ENCODE assay signal across 21 mouse cellular contexts in the genomic region with DNA sequence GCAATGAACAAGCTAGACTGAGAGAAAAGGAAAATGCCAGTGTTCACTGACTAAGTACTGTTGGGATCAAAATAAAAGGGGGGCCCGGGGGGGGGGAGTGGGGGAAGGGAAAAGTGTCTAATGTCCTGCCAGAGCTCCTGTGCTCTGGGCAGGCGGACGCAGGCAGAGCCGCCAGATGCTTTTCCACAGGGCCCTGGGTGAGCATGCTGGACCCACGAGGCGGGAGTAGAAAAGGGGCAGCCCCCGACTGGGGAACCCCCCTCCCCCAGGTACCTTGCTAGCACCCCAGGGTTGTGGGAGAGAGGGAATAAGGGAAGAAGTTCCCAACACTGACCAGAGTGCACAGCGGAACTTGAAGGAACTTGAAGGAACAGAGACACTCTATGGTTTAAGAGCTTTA.
DNase-seq lines count a peak whose midpoint lies in the region; ATAC-seq lines count a peak whose summit lies in the region.
"Had no signal": no experiment of that assay in that cellular context is flagged by ENCODE, and none has a peak within 500 bp of the region (broad histone marks: within the 10 kb centered on the region; RNA-seq: fewer than 3 reads in every experiment).

No protein-coding gene starts in this region.

- H3K4me3 ChIP-seq in hindbrain, embryonic 13.5 days = no peak overlapping the region
- no peak overlapping the region for H3K4me3 ChIP-seq in hindbrain, embryonic 12.5 days
- H3K4me3 ChIP-seq in midbrain, embryonic 10.5 days = no peak overlapping the region
- H3K4me3 ChIP-seq in midbrain, embryonic 14.5 days (replicated peaks; ENCODE audit: low read depth, low read length) = no peak overlapping the region
- no peak overlapping the region for H3K4me3 ChIP-seq in neural tube, embryonic 12.5 days
- H3K4me3 ChIP-seq: embryonic facial prominence, embryonic 13.5 days; gastrocnemius, adult 2 months; heart, embryonic 10.5 days had no signal

- no peaks in the 10 kb centered on the region for H3K4me1 ChIP-seq in hindbrain, embryonic 13.5 days (replicated peaks)
- H3K4me1 ChIP-seq in hindbrain, embryonic 12.5 days = no peaks in the 10 kb centered on the region
- H3K4me1 ChIP-seq in midbrain, embryonic 10.5 days = peaks cover 6% of the 10 kb centered on the region; the same call in 1 of the 2 replicates
- H3K4me1 ChIP-seq in midbrain, embryonic 14.5 days (ENCODE audit: control insufficient read depth, insufficient read depth, low read length) = no peaks in the 10 kb centered on the region
- no peaks in the 10 kb centered on the region for H3K4me1 ChIP-seq in neural tube, embryonic 12.5 days
- H3K4me1 ChIP-seq: embryonic facial prominence, embryonic 13.5 days; heart, embryonic 10.5 days had no signal

- no peak overlapping the region for H3K27ac ChIP-seq in hindbrain, embryonic 13.5 days
- no peak overlapping the region for H3K27ac ChIP-seq in hindbrain, embryonic 12.5 days
- 0 out of 2 replicates have a peak overlapping the region, but pooled peaks have one; percentile 28 for H3K27ac ChIP-seq in midbrain, embryonic 10.5 days (replicated peaks)
- H3K27ac ChIP-seq in midbrain, embryonic 14.5 days (replicated peaks; ENCODE audit: low read depth, low read length) = no peak overlapping the region
- H3K27ac ChIP-seq in neural tube, embryonic 12.5 days = no peak overlapping the region
- H3K27ac ChIP-seq: embryonic facial prominence, embryonic 13.5 days; gastrocnemius, adult 2 months; heart, embryonic 10.5 days; hindbrain, embryonic 14.5 days had no signal

- H3K9ac ChIP-seq in hindbrain, embryonic 13.5 days = no peak overlapping the region
- H3K9ac ChIP-seq in hindbrain, embryonic 12.5 days = no peak overlapping the region
- no peak overlapping the region for H3K9ac ChIP-seq in midbrain, embryonic 14.5 days (replicated peaks; ENCODE audit: low read length)
- H3K9ac ChIP-seq in neural tube, embryonic 12.5 days = no peak overlapping the region
- H3K9ac ChIP-seq: embryonic facial prominence, embryonic 13.5 days; hindbrain, embryonic 14.5 days had no signal

- peak; percentile 28; the same call in 1 of the 2 replicates for ATAC-seq in hindbrain, embryonic 13.5 days (ENCODE audit: low FRiP score)
- no peak for ATAC-seq in hindbrain, embryonic 12.5 days (ENCODE audit: low FRiP score)
- ATAC-seq in midbrain, embryonic 14.5 days (ENCODE audit: low FRiP score, low TSS enrichment) = no peak
- peak; percentile 56 for ATAC-seq in neural tube, embryonic 12.5 days (ENCODE audit: low FRiP score, low read depth)
- ATAC-seq: forebrain, embryonic 14.5 days had no signal

- H3K27me3 ChIP-seq in hindbrain, embryonic 13.5 days = no peaks in the 10 kb centered on the region
- H3K27me3 ChIP-seq in hindbrain, embryonic 12.5 days = no peaks in the 10 kb centered on the region
- no peaks in the 10 kb centered on the region for H3K27me3 ChIP-seq in midbrain, embryonic 10.5 days (ENCODE audit: low read depth, poor library complexity, severe bottlenecking)
- H3K27me3 ChIP-seq in midbrain, embryonic 14.5 days (ENCODE audit: control insufficient read depth, insufficient read depth, low read length) = no peaks in the 10 kb centered on the region
- H3K27me3 ChIP-seq in neural tube, embryonic 12.5 days (replicated peaks) = no peaks in the 10 kb centered on the region
- H3K27me3 ChIP-seq: embryonic facial prominence, embryonic 13.5 days had no signal

- WGBS in hindbrain, embryonic 13.5 days = 59% methylated on average over 8 of the region's 8 CpGs
- WGBS in hindbrain, embryonic 12.5 days = 52% methylated on average over 8 of the region's 8 CpGs
- 61% methylated on average over 8 of the region's 8 CpGs for WGBS in midbrain, embryonic 10.5 days
- WGBS in midbrain, embryonic 14.5 days = 60% methylated on average over 8 of the region's 8 CpGs
- WGBS in neural tube, embryonic 12.5 days = 55% methylated on average over 8 of the region's 8 CpGs

- no peaks in the 10 kb centered on the region for H3K36me3 ChIP-seq in hindbrain, embryonic 13.5 days
- no peaks in the 10 kb centered on the region for H3K36me3 ChIP-seq in hindbrain, embryonic 12.5 days
- no peaks in the 10 kb centered on the region for H3K36me3 ChIP-seq in midbrain, embryonic 10.5 days
- H3K36me3 ChIP-seq in midbrain, embryonic 14.5 days (ENCODE audit: control insufficient read depth, insufficient read depth, low read length) = no peaks in the 10 kb centered on the region
- H3K36me3 ChIP-seq in neural tube, embryonic 12.5 days = no peaks in the 10 kb centered on the region
- H3K36me3 ChIP-seq: embryonic facial prominence, embryonic 13.5 days; heart, embryonic 10.5 days had no signal

- no peaks in the 10 kb centered on the region for H3K9me3 ChIP-seq in hindbrain, embryonic 13.5 days
- H3K9me3 ChIP-seq in hindbrain, embryonic 12.5 days (replicated peaks) = no peaks in the 10 kb centered on the region
- H3K9me3 ChIP-seq in midbrain, embryonic 10.5 days (replicated peaks) = no peaks in the 10 kb centered on the region
- H3K9me3 ChIP-seq in midbrain, embryonic 14.5 days (ENCODE audit: control insufficient read depth, low read length) = no peaks in the 10 kb centered on the region
- no peaks in the 10 kb centered on the region for H3K9me3 ChIP-seq in neural tube, embryonic 12.5 days
- H3K9me3 ChIP-seq: embryonic facial prominence, embryonic 13.5 days; heart, embryonic 10.5 days had no signal

- no peak overlapping the region for H3K4me2 ChIP-seq in hindbrain, embryonic 13.5 days
- H3K4me2 ChIP-seq in hindbrain, embryonic 12.5 days (replicated peaks) = no peak overlapping the region
- no peak overlapping the region for H3K4me2 ChIP-seq in midbrain, embryonic 14.5 days (ENCODE audit: low read length)
- H3K4me2 ChIP-seq in neural tube, embryonic 12.5 days (replicated peaks) = no peak overlapping the region
- H3K4me2 ChIP-seq: embryonic facial prominence, embryonic 13.5 days; hindbrain, embryonic 14.5 days had no signal

- DNase-seq in midbrain, embryonic 10.5 days (ENCODE audit: low spot score) = no peak
- DNase-seq in midbrain, embryonic 14.5 days = no peak
- no peak for DNase-seq in neural tube, embryonic 10.5 days (ENCODE audit: extremely low spot score, low spot score)
- no peak for DNase-seq in thymus, adult 18-20 months
- DNase-seq: adrenal gland, adult 2 months; adrenal gland, postnatal 25 days; cerebellum, adult 18-20 months; cerebellum, adult 9-11 months; cerebellum, postnatal 36 days; gastrocnemius, adult 2 months; gastrocnemius, postnatal 36 days; heart, adult 18-20 months; heart, postnatal 10 days; heart, postnatal 4 days had no signal

Comparison
In these comparisons a context has a peak if more than half of its experiments do, and no peak if none do; other contexts are left out.
1. ATAC-seq: peak in hindbrain, embryonic 13.5 days (single experiment) and neural tube, embryonic 12.5 days (single experiment); none in hindbrain, embryonic 12.5 days (single experiment) and midbrain, embryonic 14.5 days (single experiment).